Mouse (Mus musculus) heart, postnatal 0 days (tissue): ENCODE measurements at regions not wholly inside any gene's neighbourhood (a gene's known extent, or its start where the extent isn't known, plus 50 kb on each side); places are given as distances from the start of the nearest gene placed in this dataset.

Source experiments
- CTCF ChIP-seq: IDR thresholded peaks from 2 replicates; pipeline ENCODE4 v1.5.1; 2016; ENCODE audit warnings: antibody characterized with exemption, control low read depth, low read depth
- EP300 ChIP-seq: IDR thresholded peaks from 2 replicates; pipeline ENCODE4 v1.6.1; 2016; ENCODE audit warnings: antibody characterized with exemption, low read depth

GRCm38 (mm10) chr12:54272696-54273095 lies 69.0 kb upstream of the Egln3 start:
- TF ChIP-seq CTCF: no peak
- TF ChIP-seq EP300: no peak
